Mouse (Mus musculus): ENCODE measurements at regions not wholly inside any gene's neighbourhood (a gene's known extent, or its start where the extent isn't known, plus 50 kb on each side); places are given as distances from the start of the nearest gene placed in this dataset.

DNA sequence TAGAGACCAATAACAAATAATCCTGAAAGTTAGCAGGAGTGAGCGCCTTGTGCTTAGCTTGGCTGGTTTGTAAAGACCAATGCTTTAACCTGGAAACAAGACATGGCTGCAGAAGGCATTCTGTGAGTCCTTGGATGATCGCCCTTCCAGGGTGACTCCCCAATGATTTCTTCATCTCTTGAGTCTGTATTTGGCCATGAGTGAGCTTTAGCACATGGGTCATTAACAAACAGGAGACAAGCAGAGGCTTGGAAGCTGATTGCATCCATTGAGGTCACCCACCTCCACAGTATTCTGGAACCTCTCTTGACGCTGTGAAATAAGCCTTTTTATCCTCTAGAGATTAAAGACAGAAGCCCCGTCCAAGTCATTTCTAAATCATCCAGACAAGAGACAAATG, 57.1 kb upstream of the Mast4 start:
- Histone ChIP-seq H3K4me1 (no peaks in the 10 kb centered on the region), H3K9ac (replicated peaks) (no peak overlapping the region), H3K9me3 (no peaks in the 10 kb centered on the region), H3K4me2 (replicated peaks) (no peak overlapping the region), H3K27ac (replicated peaks) (no peak overlapping the region), H3K4me3 (no peak overlapping the region), H3K36me3 (no peaks in the 10 kb centered on the region), H3K27me3 (no peaks in the 10 kb centered on the region)
- ATAC-seq (replicated peaks) = no peak
- 90% methylated on average over 4 of the region's 4 CpGs for WGBS

DNA sequence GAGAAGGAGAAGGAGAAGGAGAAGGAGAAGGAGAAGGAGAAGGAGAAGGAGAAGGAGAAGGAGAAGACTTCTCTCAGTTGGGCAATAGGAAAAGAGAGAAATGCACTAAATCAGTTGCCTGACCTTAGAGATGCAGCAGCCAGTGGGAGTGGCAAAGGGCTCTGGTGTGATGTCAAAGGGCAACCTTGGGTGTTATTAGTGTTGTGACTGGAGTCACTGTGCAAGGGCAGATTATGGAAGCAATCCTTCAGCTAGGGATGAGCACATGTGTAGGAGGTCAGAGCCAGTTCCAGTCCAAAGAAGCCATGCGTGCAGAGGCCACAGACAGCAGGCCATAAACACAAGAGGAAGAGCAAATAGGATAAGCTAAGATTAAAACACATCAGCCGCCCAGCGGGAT, 56.7 kb upstream of the Mast4 start:
- Histone ChIP-seq H3K4me3 (no peak overlapping the region), H3K9me3 (no peaks in the 10 kb centered on the region), H3K36me3 (no peaks in the 10 kb centered on the region), H3K4me2 (replicated peaks) (no peak overlapping the region), H3K27me3 (no peaks in the 10 kb centered on the region), H3K27ac (replicated peaks) (no peak overlapping the region), H3K9ac (replicated peaks) (no peak overlapping the region), H3K4me1 (no peaks in the 10 kb centered on the region)
- WGBS = 91% methylated on average over 3 of the region's 3 CpGs
- no peak for ATAC-seq (replicated peaks)

GRCm38 (mm10) chr13:103386948-103387347, 52.7 kb upstream of the Mast4 start:
- WGBS = 95% methylated on average over 5 of the region's 5 CpGs

More at GRCm38 (mm10) chr13:103386948-103387347, 52.7 kb upstream of the Mast4 start:
- H3K27me3 ChIP-seq = no peaks in the 10 kb centered on the region
- H3K27ac ChIP-seq (replicated peaks) = no peak overlapping the region
- H3K4me3 ChIP-seq = no peak overlapping the region
- no peak overlapping the region for H3K4me2 ChIP-seq (replicated peaks)
- no peaks in the 10 kb centered on the region for H3K9me3 ChIP-seq
- no peak for ATAC-seq (replicated peaks)
- no peak overlapping the region for H3K9ac ChIP-seq (replicated peaks)
- no peaks in the 10 kb centered on the region for H3K4me1 ChIP-seq
- H3K36me3 ChIP-seq = no peaks in the 10 kb centered on the region

Measured in forebrain, embryonic 15.5 days (tissue).